Mouse (Mus musculus) MEL (cell line): ENCODE results near the gene Lix1l. TPM values are rescaled to one million over a fixed set of nuclear protein-coding genes. Genes with fewer than 3 reads are reported as not detected.

ENCODE experiments used
- DNase-seq: peaks from one replicate; pipeline ENCODE4 v3.0.0; 2011; ENCODE audit warnings: low read depth, low spot score
- H3K27ac ChIP-seq: 2 replicates; pipeline ENCODE4 v1.5.1; 2012; ENCODE audit warnings: low read depth, mild to moderate bottlenecking, control low read depth, low read length, moderate library complexity; ENCODE audit not compliant: control insufficient read depth
- H3K27me3 ChIP-seq, 2 experiments: fragments of 150-350 bp in 1 of 2; sonication (generic) in 1 of 2; 2 replicates each; pipeline ENCODE4 v1.6.1; 2012; ENCODE audit warnings: low read length in 2 of 2, mild to moderate bottlenecking in 2 of 2, improper control_type of control experiment in 1 of 2, moderate library complexity in 1 of 2; ENCODE audit not compliant: insufficient read depth in 2 of 2, control insufficient read depth in 1 of 2
- H3K36me3 ChIP-seq, 2 experiments: 2 replicates each; pipeline ENCODE4 v1.6.1; 2012 to 2014; ENCODE audit warnings: low read length in 2 of 2, improper control_type of control experiment in 1 of 2, inconsistent platforms in 1 of 2, mild to moderate bottlenecking in 1 of 2; ENCODE audit not compliant: insufficient read depth in 2 of 2, control insufficient read depth in 1 of 2
- H3K4me1 ChIP-seq, 2 experiments: fragments of 150-350 bp in 1 of 2; sonication (generic) in 1 of 2; 2 replicates each; pipeline ENCODE4 v1.6.1; 2012; ENCODE audit warnings: low read length in 2 of 2, improper control_type of control experiment in 1 of 2, mild to moderate bottlenecking in 1 of 2; ENCODE audit not compliant: insufficient read depth in 2 of 2, control insufficient read depth in 1 of 2
- H3K4me3 ChIP-seq, 2 experiments: fragments of 150-350 bp in 1 of 2; sonication (generic) in 1 of 2; 2 replicates each; pipeline ENCODE4 v1.5.1; 2012; ENCODE audit warnings: low read depth in 2 of 2, low read length in 2 of 2, mild to moderate bottlenecking in 2 of 2, moderate library complexity in 2 of 2, control low read depth in 1 of 2, improper control_type of control experiment in 1 of 2; ENCODE audit not compliant: control insufficient read depth in 1 of 2, insufficient read depth in 1 of 2
- H3K79me2 ChIP-seq: 2 replicates; pipeline ENCODE4 v1.6.1; 2012; ENCODE audit warnings: mild to moderate bottlenecking, low read length, moderate library complexity; ENCODE audit not compliant: control insufficient read depth, poor library complexity, insufficient read depth
- H3K9ac ChIP-seq: 2 replicates; pipeline ENCODE4 v1.6.1; 2012; ENCODE audit warnings: low read depth, mild to moderate bottlenecking, control low read depth, low read length, moderate library complexity; ENCODE audit not compliant: control insufficient read depth, poor library complexity, severe bottlenecking
- H3K9me3 ChIP-seq: fragments of 150-350 bp; sonication (generic); replicated peaks from 2 replicates; pipeline ENCODE4 v1.6.1; 2012; ENCODE audit warnings: mild to moderate bottlenecking, low read length, improper control_type of control experiment, moderate library complexity; ENCODE audit not compliant: insufficient read depth
- CTCF ChIP-seq, 3 experiments: IDR thresholded peaks in 2 of 3; conservative IDR thresholded peaks in 1 of 3; 2 replicates each; pipeline ENCODE4 v1.5.1; 2011 to 2012; ENCODE audit warnings: low read length in 3 of 3, low read depth in 2 of 3, mild to moderate bottlenecking in 2 of 3, improper control_type of control experiment in 1 of 3, inconsistent platforms in 1 of 3, mixed read lengths in 1 of 3, moderate library complexity in 1 of 3; ENCODE audit not compliant: control insufficient read depth in 1 of 3, insufficient read depth in 1 of 3, poor library complexity in 1 of 3, severe bottlenecking in 1 of 3
- ETS1 ChIP-seq: IDR thresholded peaks from 2 replicates; pipeline ENCODE4 v1.6.1; 2012; ENCODE audit warnings: low read depth, mild to moderate bottlenecking, inconsistent platforms, low read length, improper control_type of control experiment, moderate library complexity
- GATA1 ChIP-seq: IDR thresholded peaks from 2 replicates; pipeline ENCODE4 v1.6.1; 2011; ENCODE audit warnings: low read depth, low read length, improper control_type of control experiment
- JUND ChIP-seq: IDR thresholded peaks from 2 replicates; pipeline ENCODE4 v1.6.1; 2011; ENCODE audit warnings: low read depth, mild to moderate bottlenecking, improper control_type of control experiment, low read length
- KAT2A ChIP-seq: conservative IDR thresholded peaks from 2 replicates; pipeline ENCODE4 v1.6.1; 2012; ENCODE audit warnings: low read depth, low read length, improper control_type of control experiment, inconsistent platforms
- MAZ ChIP-seq: IDR thresholded peaks from 2 replicates; pipeline ENCODE4 v1.6.1; 2012; ENCODE audit warnings: low read depth, mild to moderate bottlenecking, inconsistent platforms, low read length, improper control_type of control experiment
- POLR2AphosphoS5 ChIP-seq: IDR thresholded peaks from 2 replicates; pipeline ENCODE4 v1.6.1; 2012; ENCODE audit warnings: low read depth, borderline replicate concordance, mild to moderate bottlenecking, inconsistent platforms, low read length, moderate library complexity, mixed read lengths
- RAD21 ChIP-seq: IDR thresholded peaks from 2 replicates; pipeline ENCODE4 v1.6.1; 2011; ENCODE audit warnings: mild to moderate bottlenecking, low read depth, low read length, improper control_type of control experiment
- SIN3A ChIP-seq: IDR thresholded peaks from 2 replicates; pipeline ENCODE4 v1.6.1; 2012; ENCODE audit warnings: low read length, improper control_type of control experiment, inconsistent platforms
- SMC3 ChIP-seq: IDR thresholded peaks from 2 replicates; pipeline ENCODE4 v1.6.1; 2011; ENCODE audit warnings: low read depth, low read length, improper control_type of control experiment
- TBP ChIP-seq: IDR thresholded peaks from 2 replicates; pipeline ENCODE4 v1.8.0; 2011; ENCODE audit warnings: low read depth, low read length, improper control_type of control experiment
- USF1 ChIP-seq: IDR thresholded peaks from 2 replicates; pipeline ENCODE4 v1.6.1; 2014; ENCODE audit warnings: low read depth, mild to moderate bottlenecking, inconsistent platforms, low read length, improper control_type of control experiment, moderate library complexity
- ZC3H11A ChIP-seq: IDR thresholded peaks from 2 replicates; pipeline ENCODE4 v1.6.1; 2012; ENCODE audit warnings: low read depth, mild to moderate bottlenecking, inconsistent platforms, low read length, improper control_type of control experiment
- ZNF384 ChIP-seq: IDR thresholded peaks from 2 replicates; pipeline ENCODE4 v1.6.1; 2012; ENCODE audit warnings: low read depth, mild to moderate bottlenecking, inconsistent platforms, low read length, improper control_type of control experiment
- polyA plus RNA-seq, 2 experiments: library from polyadenylated mRNA; stranded (reverse) in 1 of 2; unstranded in 1 of 2; fragments of >175 nt in 1 of 2; fragments of >200 nt in 1 of 2; gene quantifications; 2 replicates each; pipeline versions ENCODE4 v1.2.1 to v1.2.4; 2012; ENCODE audit warnings: low replicate concordance in 2 of 2, low read depth in 1 of 2; ENCODE audit not compliant: insufficient read length in 2 of 2, insufficient read depth in 1 of 2, missing spikeins in 1 of 2
- total RNA-seq: library from RNA; depleted of rRNA; stranded (reverse); fragments of 300-350 nt; gene quantifications from 2 replicates; pipeline ENCODE4 v1.2.3, GENCODE M21; 2012

The Lix1l gene
- total and polyA plus RNA-seq, 3 experiments: 5.4 to 17.0 TPM; not detected in 1

GRCm38 (mm10) chr3:96667316-96667715 lies 66.4 kb downstream of the Lix1l start:
- DNase-seq: peak; percentile 81
- no peaks in the 10 kb centered on the region for H3K27me3 ChIP-seq
- H3K36me3 ChIP-seq: peaks cover 0 to 12% of the 10 kb centered on the region in 2 experiments; a peak in 2 of 4 replicates
- H3K79me2 ChIP-seq: no peaks in the 10 kb centered on the region; the same call in 1 of the 2 replicates
- no peak overlapping the region for H3K4me3 ChIP-seq
- TF ChIP-seq USF1 (no peak), SIN3A (peak; percentile 17; the same call in 1 of the 2 replicates), SMC3 (peak; percentile 80), TBP (no peak), CTCF (IDR thresholded peaks at IDR 0.05 in 2 of 3, conservative IDR thresholded peaks at IDR 0.05 in 1 of 3; ENCODE audit: control insufficient read depth in 1 of 3, insufficient read depth in 1 of 3, low read depth in 2 of 3, low read length in 3 of 3, poor library complexity in 1 of 3, severe bottlenecking in 1 of 3) (peak; percentile 78 to 83 (median 79)), RAD21 (peak; percentile 78), ZC3H11A (peak; percentile 88)
- H3K4me1 ChIP-seq: peaks cover 3 to 12% of the 10 kb centered on the region in 2 experiments
- no peak overlapping the region for H3K27ac ChIP-seq
- H3K9ac ChIP-seq: no peak overlapping the region
- H3K9me3 ChIP-seq: no peaks in the 10 kb centered on the region

GRCm38 (mm10) chr3:96668424-96669067 lies 67.6 kb downstream of the Lix1l start:
- peaks cover 0 to 12% of the 10 kb centered on the region in 2 experiments; a peak in 2 of 4 replicates for H3K36me3 ChIP-seq
- TF ChIP-seq SIN3A (no peak), USF1 (no peak), ZC3H11A (no peak), JUND (no peak), TBP (peak; percentile 93), POLR2AphosphoS5 (no peak), KAT2A (no peak), ETS1 (no peak), MAZ (no peak), GATA1 (no peak), ZNF384 (peak; percentile 38; the same call in 1 of the 2 replicates)
- H3K27me3 ChIP-seq: no peaks in the 10 kb centered on the region
- peaks cover 3 to 12% of the 10 kb centered on the region in 2 experiments for H3K4me1 ChIP-seq
- H3K9ac ChIP-seq: no peak overlapping the region
- peak; percentile 49 for DNase-seq
- H3K27ac ChIP-seq: no peak overlapping the region
- no peaks in the 10 kb centered on the region for H3K9me3 ChIP-seq
- H3K4me3 ChIP-seq: no peak overlapping the region
- no peaks in the 10 kb centered on the region; the same call in 1 of the 2 replicates for H3K79me2 ChIP-seq
